Mouse (Mus musculus) embryonic facial prominence, embryonic 13.5 days (tissue): ENCODE results near the gene Prickle2. TPM values are rescaled to one million over a fixed set of nuclear protein-coding genes. Genes with fewer than 3 reads are reported as not detected.

Source experiments
- ATAC-seq: fragments of 200-750 bp; cut with Nextera tagmentation; 2 replicates; pipeline ENCODE4 v1.8.0; 2017; ENCODE audit warnings: low read depth; ENCODE audit not compliant: insufficient number of reproducible peaks, insufficient read depth, low FRiP score, low TSS enrichment
- H3K27ac ChIP-seq: fragments of 300-500 bp; sonication (generic); 2 replicates; pipeline ENCODE4 v1.5.1; 2015; ENCODE audit warnings: moderate library complexity, mild to moderate bottlenecking, inconsistent platforms
- H3K27me3 ChIP-seq: fragments of 300-500 bp; sonication (generic); 2 replicates; pipeline ENCODE4 v1.6.1; 2015; ENCODE audit warnings: mild to moderate bottlenecking, inconsistent platforms
- H3K36me3 ChIP-seq: fragments of 300-500 bp; sonication (generic); 2 replicates; pipeline ENCODE4 v1.6.1; 2015; ENCODE audit warnings: mild to moderate bottlenecking, inconsistent platforms
- H3K4me1 ChIP-seq: fragments of 300-500 bp; sonication (generic); 2 replicates; pipeline ENCODE4 v1.6.1; 2015; ENCODE audit warnings: inconsistent platforms
- H3K4me2 ChIP-seq: fragments of 300-500 bp; sonication (generic); 2 replicates; pipeline ENCODE4 v1.6.1; 2015; ENCODE audit warnings: moderate library complexity, mild to moderate bottlenecking, inconsistent platforms
- H3K4me3 ChIP-seq: fragments of 300-500 bp; sonication (generic); 2 replicates; pipeline ENCODE4 v1.5.1; 2015; ENCODE audit warnings: mild to moderate bottlenecking, inconsistent platforms
- H3K9ac ChIP-seq: fragments of 300-500 bp; sonication (generic); 2 replicates; pipeline ENCODE4 v1.6.1; 2015; ENCODE audit warnings: mild to moderate bottlenecking, inconsistent platforms
- H3K9me3 ChIP-seq: fragments of 300-500 bp; sonication (generic); 2 replicates; pipeline ENCODE4 v1.6.1; 2016; ENCODE audit warnings: inconsistent platforms
- WGBS: fragments of 180-500 bp; shearing (Covaris S2); methylation state at CpG from one replicate; pipeline ENCODE4 v1.1.7; 2015; ENCODE audit warnings: mixed read lengths; 5-methylcytosine and 5-hydroxymethylcytosine counted together
- polyA plus RNA-seq: library from polyadenylated mRNA; unstranded; fragments of >200 nt; fragmentation: Nextera tagmentation; extraction: Ambion mirVana; gene quantifications from 2 replicates; pipeline ENCODE4 v1.2.1, GENCODE M21; 2015

Gene Prickle2
- 6.5 and 8.8 TPM in 2 replicates for polyA plus RNA-seq

GRCm38 (mm10) chr6:92706145-92706466 lies at the start of gene Prickle2:
TSS of gene Prickle2 (minus strand) at chr6:92706155.
- no peaks in the 10 kb centered on the region for H3K36me3 ChIP-seq
- H3K27ac ChIP-seq: peak within 1 kb of the TSS; percentile 91
- WGBS: under 1% methylated on average over 22 of the region's 24 CpGs
- H3K27me3 ChIP-seq: no peaks in the 10 kb centered on the region; the same call in 1 of the 2 replicates
- H3K9me3 ChIP-seq: no peaks in the 10 kb centered on the region
- peak within 1 kb of the TSS; percentile 82 for H3K4me3 ChIP-seq
- peak within 1 kb of the TSS; percentile 83 for H3K9ac ChIP-seq
- peak within 1 kb of the TSS; percentile 85 for H3K4me2 ChIP-seq
- H3K4me1 ChIP-seq: peaks cover 26% of the 10 kb centered on the region
- ATAC-seq: peak; percentile 87

- 90% methylated on average over 2 of the region's 2 CpGs for WGBS
- no peaks in the 10 kb centered on the region for H3K36me3 ChIP-seq
- H3K4me3 ChIP-seq: no peak overlapping the region
- H3K4me1 ChIP-seq: 0 out of 2 replicates have a peak, but pooled peaks cover 3% of the 10 kb centered on the region
- H3K9me3 ChIP-seq: no peaks in the 10 kb centered on the region
- H3K27me3 ChIP-seq: no peaks in the 10 kb centered on the region
- no peak for ATAC-seq
- no peak overlapping the region for H3K27ac ChIP-seq
- no peak overlapping the region for H3K4me2 ChIP-seq
- no peak overlapping the region for H3K9ac ChIP-seq
Observed at GRCm38 (mm10) chr6:92752737-92753136, 46.8 kb upstream of the Prickle2 start.

GRCm38 (mm10) chr6:92749420-92749819 lies 43.5 kb upstream of the Prickle2 start:
- WGBS: 44% methylated on average over 4 of the region's 4 CpGs
- no peak for ATAC-seq
- no peaks in the 10 kb centered on the region for H3K27me3 ChIP-seq

GRCm38 (mm10) chr6:92743605-92744004 lies 37.6 kb upstream of the Prickle2 start:
- Histone ChIP-seq H3K4me3 (peak overlapping the region; percentile 15; the same call in 1 of the 2 replicates), H3K27ac (no peak overlapping the region), H3K4me2 (peak overlapping the region; percentile 49), H3K4me1 (no peaks in the 10 kb centered on the region), H3K9me3 (no peaks in the 10 kb centered on the region), H3K27me3 (no peaks in the 10 kb centered on the region), H3K9ac (no peak overlapping the region), H3K36me3 (no peaks in the 10 kb centered on the region)
- no peak for ATAC-seq
- 6% methylated on average over 11 of the region's 11 CpGs for WGBS

More at GRCm38 (mm10) chr6:92749420-92749819, 43.5 kb upstream of the Prickle2 start:
- Histone ChIP-seq H3K4me3 (no peak overlapping the region), H3K9ac (no peak overlapping the region), H3K4me2 (no peak overlapping the region), H3K4me1 (0 out of 2 replicates have a peak, but pooled peaks cover 3% of the 10 kb centered on the region), H3K27ac (no peak overlapping the region), H3K9me3 (no peaks in the 10 kb centered on the region), H3K36me3 (no peaks in the 10 kb centered on the region)

DNA sequence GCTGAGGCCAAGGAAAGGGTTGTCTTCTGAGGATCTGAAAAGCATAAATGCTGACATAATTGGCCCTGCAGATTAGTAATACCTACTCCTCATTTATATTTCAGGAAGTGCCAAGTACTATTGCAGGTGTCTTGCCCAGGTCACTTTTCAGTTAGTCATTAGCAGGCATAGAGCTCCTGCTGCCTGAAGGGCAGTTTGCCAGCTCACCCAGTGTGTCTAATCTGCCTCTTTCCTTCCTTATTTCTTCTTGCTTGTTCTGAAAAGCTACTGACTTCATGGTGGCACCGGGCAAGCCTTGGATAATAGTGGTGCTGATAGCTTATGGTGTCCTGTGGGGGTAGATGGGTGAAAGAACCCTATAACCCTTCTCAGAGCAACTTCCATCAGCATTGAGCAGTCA lies 31.2 kb upstream of the Prickle2 start:
- ATAC-seq: no peak
- Histone ChIP-seq H3K4me3 (no peak overlapping the region), H3K9me3 (peaks cover 4% of the 10 kb centered on the region; the same call in 1 of the 2 replicates), H3K36me3 (no peaks in the 10 kb centered on the region), H3K27me3 (no peaks in the 10 kb centered on the region), H3K4me1 (no peaks in the 10 kb centered on the region), H3K4me2 (no peak overlapping the region), H3K27ac (no peak overlapping the region), H3K9ac (no peak overlapping the region)
- 89% methylated on average over 1 of the region's 1 CpGs for WGBS

GRCm38 (mm10) chr6:92733651-92734050 lies 27.7 kb upstream of the Prickle2 start:
- Histone ChIP-seq H3K4me1 (peaks cover under 1% of the 10 kb centered on the region; the same call in 1 of the 2 replicates), H3K9me3 (peaks cover 4% of the 10 kb centered on the region; the same call in 1 of the 2 replicates), H3K4me2 (no peak overlapping the region), H3K4me3 (no peak overlapping the region), H3K27me3 (no peaks in the 10 kb centered on the region), H3K9ac (no peak overlapping the region), H3K36me3 (no peaks in the 10 kb centered on the region), H3K27ac (no peak overlapping the region)
- no peak for ATAC-seq

GRCm38 (mm10) chr6:92728514-92728913 lies 22.6 kb upstream of the Prickle2 start:
- WGBS: 29% methylated on average over 7 of the region's 7 CpGs
- Histone ChIP-seq H3K27ac (peak overlapping the region; percentile 39; the same call in 1 of the 2 replicates), H3K4me2 (peak overlapping the region; percentile 46), H3K4me1 (peaks cover 22% of the 10 kb centered on the region), H3K27me3 (no peaks in the 10 kb centered on the region), H3K9ac (no peak overlapping the region), H3K9me3 (peaks cover under 1% of the 10 kb centered on the region; the same call in 1 of the 2 replicates), H3K4me3 (no peak overlapping the region), H3K36me3 (no peaks in the 10 kb centered on the region)
- no peak for ATAC-seq

DNA sequence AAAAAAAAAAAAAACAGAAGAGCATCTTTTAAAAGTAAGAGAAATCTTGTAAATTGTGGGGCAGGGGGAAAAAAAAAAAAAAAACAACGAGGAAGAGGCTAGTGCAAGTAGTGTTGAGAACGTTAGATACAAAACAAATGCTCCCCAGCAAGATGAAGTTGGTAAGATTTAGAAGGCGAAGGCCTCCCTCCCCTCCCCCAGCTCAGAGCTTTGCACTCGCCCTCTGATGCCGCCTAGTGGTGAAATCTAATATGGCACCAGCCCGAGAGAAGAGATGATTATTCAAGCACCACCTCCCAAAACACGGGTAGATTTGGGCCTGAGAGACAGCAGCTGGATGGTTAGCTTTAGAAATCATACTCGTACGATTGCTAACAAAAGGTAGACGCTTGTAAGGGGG lies 22.1 kb upstream of the Prickle2 start:
- Histone ChIP-seq H3K9me3 (no peaks in the 10 kb centered on the region), H3K4me3 (no peak overlapping the region), H3K27me3 (no peaks in the 10 kb centered on the region), H3K36me3 (no peaks in the 10 kb centered on the region), H3K27ac (peak overlapping the region; percentile 39; the same call in 1 of the 2 replicates), H3K9ac (no peak overlapping the region), H3K4me2 (peak overlapping the region; percentile 46), H3K4me1 (peaks cover 22% of the 10 kb centered on the region)
- 3% methylated on average over 10 of the region's 10 CpGs for WGBS
- ATAC-seq: no peak

- H3K27ac ChIP-seq: no peak overlapping the region
- 12% methylated on average over 7 of the region's 7 CpGs for WGBS
- H3K9me3 ChIP-seq: no peaks in the 10 kb centered on the region
Observed at GRCm38 (mm10) chr6:92727351-92727986, 21.5 kb upstream of the Prickle2 start.

DNA sequence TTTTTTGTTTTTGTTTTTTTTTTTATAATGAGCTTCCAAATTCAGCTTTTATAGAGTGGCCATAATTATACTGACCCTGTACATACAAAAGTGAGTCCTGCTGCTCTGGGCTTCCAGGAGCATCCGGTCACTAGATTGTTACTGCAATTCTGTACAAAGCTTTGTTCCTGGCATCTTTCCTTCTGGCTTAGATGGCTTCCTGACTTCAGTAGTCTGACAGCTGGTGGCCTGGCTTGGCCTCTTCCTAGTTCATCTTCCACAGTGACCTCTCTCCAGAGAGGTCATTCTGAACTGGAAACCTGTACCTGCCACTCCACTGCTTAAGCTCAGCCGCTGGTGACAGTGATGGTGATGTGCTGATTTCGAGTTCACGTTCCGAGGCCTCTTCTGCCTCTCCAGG lies 20.2 kb upstream of the Prickle2 start:
- Histone ChIP-seq H3K9ac (no peak overlapping the region), H3K4me1 (peaks cover 22% of the 10 kb centered on the region), H3K9me3 (no peaks in the 10 kb centered on the region), H3K27me3 (no peaks in the 10 kb centered on the region), H3K36me3 (no peaks in the 10 kb centered on the region), H3K4me2 (no peak overlapping the region), H3K27ac (no peak overlapping the region), H3K4me3 (no peak overlapping the region)
- 57% methylated on average over 5 of the region's 5 CpGs for WGBS
- no peak for ATAC-seq

More at GRCm38 (mm10) chr6:92727351-92727986, 21.5 kb upstream of the Prickle2 start:
- Histone ChIP-seq H3K4me1 (peaks cover 22% of the 10 kb centered on the region), H3K4me2 (no peak overlapping the region), H3K27me3 (no peaks in the 10 kb centered on the region), H3K4me3 (no peak overlapping the region), H3K36me3 (no peaks in the 10 kb centered on the region), H3K9ac (no peak overlapping the region)
- no peak for ATAC-seq

GRCm38 (mm10) chr6:92724394-92724793 lies 18.4 kb upstream of the Prickle2 start:
- WGBS: 65% methylated on average over 2 of the region's 2 CpGs
- H3K36me3 ChIP-seq: no peaks in the 10 kb centered on the region
- H3K4me1 ChIP-seq: peaks cover 22% of the 10 kb centered on the region
- no peak for ATAC-seq
- no peak overlapping the region for H3K9ac ChIP-seq
- H3K27me3 ChIP-seq: no peaks in the 10 kb centered on the region
- no peak overlapping the region for H3K4me3 ChIP-seq
- H3K4me2 ChIP-seq: no peak overlapping the region
- H3K9me3 ChIP-seq: no peaks in the 10 kb centered on the region
- H3K27ac ChIP-seq: no peak overlapping the region

- WGBS: 18% methylated on average over 3 of the region's 3 CpGs
- no peak overlapping the region for H3K27ac ChIP-seq
Observed at GRCm38 (mm10) chr6:92715806-92716205, 9.9 kb upstream of the Prickle2 start.

More at GRCm38 (mm10) chr6:92715806-92716205, 9.9 kb upstream of the Prickle2 start:
- H3K27me3 ChIP-seq: no peaks in the 10 kb centered on the region
- H3K4me2 ChIP-seq: no peak overlapping the region
- H3K9ac ChIP-seq: no peak overlapping the region
- no peaks in the 10 kb centered on the region for H3K9me3 ChIP-seq
- no peak for ATAC-seq
- no peaks in the 10 kb centered on the region for H3K36me3 ChIP-seq
- 0 out of 2 replicates have a peak, but pooled peaks cover 5% of the 10 kb centered on the region for H3K4me1 ChIP-seq
- H3K4me3 ChIP-seq: no peak overlapping the region
